Mouse (Mus musculus) CH12.LX (cell line): ENCODE measurements around the gene Sec24c. TPM values are rescaled to one million over a fixed set of nuclear protein-coding genes. Genes with fewer than 3 reads are reported as not detected.
"Not testable (repeated sequence)": the region's sequence is repeated elsewhere in the genome, so short reads cannot be mapped to it uniquely, and the experiment has no call there.

ENCODE experiments used
- DNase-seq: peaks from one replicate; pipeline ENCODE4 v3.0.0-alpha.2; 2013; ENCODE audit errors: extremely low read depth
- H3K27ac ChIP-seq: 2 replicates; pipeline ENCODE4 v1.5.1; 2012; ENCODE audit warnings: low read depth, mild to moderate bottlenecking, control low read depth, moderate library complexity; ENCODE audit not compliant: insufficient read depth
- H3K27me3 ChIP-seq: replicated peaks from 2 replicates; pipeline ENCODE3; 2012; ENCODE audit warnings: inconsistent platforms
- H3K36me3 ChIP-seq, 2 experiments: replicated peaks in 1 of 2; 2 replicates each; pipeline versions ENCODE3 to v1.6.1; 2012; ENCODE audit warnings: inconsistent platforms in 1 of 2, low read length in 1 of 2, mild to moderate bottlenecking in 1 of 2, mixed read lengths in 1 of 2, moderate library complexity in 1 of 2; ENCODE audit not compliant: control insufficient read depth in 1 of 2, insufficient read depth in 1 of 2
- H3K4me1 ChIP-seq, 2 experiments: 2 replicates each; pipeline ENCODE4 v1.6.1; 2012; ENCODE audit warnings: inconsistent platforms in 1 of 2, moderate library complexity in 1 of 2; ENCODE audit not compliant: insufficient read depth in 2 of 2, control insufficient read depth in 1 of 2
- H3K4me2 ChIP-seq: 2 replicates; pipeline ENCODE4 v1.6.1; 2012; ENCODE audit warnings: low read depth, mild to moderate bottlenecking, control low read depth; ENCODE audit not compliant: poor library complexity, insufficient read depth, severe bottlenecking
- H3K4me3 ChIP-seq, 3 experiments: fragments of 150-350 bp in 1 of 3; sonication (generic) in 1 of 3; replicated peaks in 1 of 3; 2 replicates each; pipeline versions ENCODE3 to v1.5.1; 2011 to 2012; ENCODE audit warnings: low read depth in 2 of 3, low read length in 2 of 3, mild to moderate bottlenecking in 2 of 3, moderate library complexity in 2 of 3, control low read depth in 1 of 3, improper control_type of control experiment in 1 of 3, inconsistent platforms in 1 of 3, mixed read lengths in 1 of 3; ENCODE audit not compliant: poor library complexity in 1 of 3
- H3K79me2 ChIP-seq: replicated peaks from 2 replicates; pipeline ENCODE4 v1.6.1; 2012; ENCODE audit warnings: mild to moderate bottlenecking, moderate library complexity; ENCODE audit not compliant: control insufficient read depth, poor library complexity, insufficient read depth, severe bottlenecking; ENCODE audit errors: extremely low read depth
- H3K9ac ChIP-seq: 2 replicates; pipeline ENCODE4 v1.6.1; 2012; ENCODE audit warnings: low read depth, mild to moderate bottlenecking, control low read depth, moderate library complexity; ENCODE audit not compliant: insufficient read depth
- H3K9me3 ChIP-seq: replicated peaks from 2 replicates; pipeline ENCODE3; 2012; ENCODE audit warnings: low read length, inconsistent platforms, mixed read lengths
- CHD2 ChIP-seq: IDR thresholded peaks from 2 replicates; pipeline ENCODE4 v1.6.1; 2011; ENCODE audit warnings: low read length, improper control_type of control experiment
- E2F4 ChIP-seq: IDR thresholded peaks from 2 replicates; pipeline ENCODE4 v1.6.1; 2011; ENCODE audit warnings: low read depth, low read length, improper control_type of control experiment; ENCODE audit not compliant: insufficient replicate concordance
- EP300 ChIP-seq: IDR thresholded peaks from 2 replicates; pipeline ENCODE4 v1.6.1; 2011; ENCODE audit warnings: low read length, improper control_type of control experiment
- GABPA ChIP-seq: IDR thresholded peaks from 2 replicates; pipeline ENCODE4 v1.6.1; 2012; ENCODE audit warnings: low read depth, low read length, improper control_type of control experiment, inconsistent platforms; ENCODE audit not compliant: insufficient replicate concordance
- IRF4 ChIP-seq: IDR thresholded peaks from 2 replicates; pipeline ENCODE4 v1.6.1; 2014; ENCODE audit warnings: low read depth, mild to moderate bottlenecking, inconsistent platforms, low read length, improper control_type of control experiment
- JUN ChIP-seq: IDR thresholded peaks from 2 replicates; pipeline ENCODE4 v1.6.1; 2011; ENCODE audit warnings: low read depth, mild to moderate bottlenecking, low read length, improper control_type of control experiment, moderate library complexity; ENCODE audit not compliant: insufficient read depth
- JUND ChIP-seq: conservative IDR thresholded peaks from 2 replicates; pipeline ENCODE4 v1.6.1; 2011; ENCODE audit warnings: low read depth, low read length, improper control_type of control experiment
- MAZ ChIP-seq: IDR thresholded peaks from 2 replicates; pipeline ENCODE4 v1.6.1; 2012; ENCODE audit warnings: low read depth, mild to moderate bottlenecking, inconsistent platforms, low read length, improper control_type of control experiment, moderate library complexity
- NELFE ChIP-seq: IDR thresholded peaks from 2 replicates; pipeline ENCODE4 v1.6.1; 2011; ENCODE audit warnings: low read depth, low read length, improper control_type of control experiment
- NRF1 ChIP-seq: IDR thresholded peaks from 2 replicates; pipeline ENCODE4 v1.6.1; 2014; ENCODE audit warnings: low read depth, mild to moderate bottlenecking, inconsistent platforms, low read length, improper control_type of control experiment, moderate library complexity
- PAX5 ChIP-seq: IDR thresholded peaks from 2 replicates; pipeline ENCODE4 v1.6.1; 2012; ENCODE audit warnings: low read length, inconsistent platforms, mixed read lengths
- POLR2A ChIP-seq: IDR thresholded peaks from 2 replicates; pipeline ENCODE4 v1.6.1; 2011; ENCODE audit warnings: low read depth, mild to moderate bottlenecking, improper control_type of control experiment, low read length
- RAD21 ChIP-seq: IDR thresholded peaks from 2 replicates; pipeline ENCODE4 v1.6.1; 2011; ENCODE audit warnings: low read depth, mild to moderate bottlenecking, low read length, improper control_type of control experiment, moderate library complexity
- SIN3A ChIP-seq: IDR thresholded peaks from 2 replicates; pipeline ENCODE4 v1.6.1; 2012; ENCODE audit warnings: low read length, improper control_type of control experiment, inconsistent platforms
- SMC3 ChIP-seq: IDR thresholded peaks from 2 replicates; pipeline ENCODE4 v1.6.1; 2011; ENCODE audit warnings: low read depth, low read length, improper control_type of control experiment
- TBP ChIP-seq: conservative IDR thresholded peaks from 2 replicates; pipeline ENCODE4 v1.6.1; 2011; ENCODE audit warnings: low read depth, low read length, improper control_type of control experiment
- USF1 ChIP-seq: IDR thresholded peaks from 2 replicates; pipeline ENCODE4 v1.6.1; 2014; ENCODE audit warnings: low read depth, mild to moderate bottlenecking, inconsistent platforms, low read length, improper control_type of control experiment
- dilution Hi-C: fragments of 300-500 bp; cut with MboI; formaldehyde crosslinking; loops from 2 replicates; pipeline ENCODE4 v1.14.3; 2020; ENCODE audit warnings: low sequenced_read_pairs; ENCODE audit not compliant: extremely low pct_unique_long_range_greater_than_20kb, extremely low pct_ligation_motif_present
- in situ Hi-C: fragments of 300-500 bp; cut with MboI; formaldehyde crosslinking; loops from 3 replicates; pipeline ENCODE4 v1.14.3; 2019; ENCODE audit warnings: low sequenced_read_pairs, low pct_ligation_motif_present, low pct_unique_long_range_greater_than_20kb, mixed read lengths
- polyA plus RNA-seq: library from polyadenylated mRNA; unstranded; fragments of >175 nt; gene quantifications from 2 replicates; pipeline ENCODE4 v1.2.1, GENCODE M21; 2012; ENCODE audit warnings: low read depth; ENCODE audit not compliant: insufficient read length
- total RNA-seq, 2 experiments: library from RNA; depleted of rRNA; stranded (reverse); fragments of 300-350 nt in 1 of 2; fragments of >200 nt in 1 of 2; gene quantifications; 2 replicates each; pipeline ENCODE4 v1.2.3; 2012 to 2014

The Sec24c gene
- total and polyA plus RNA-seq, 3 experiments, result 51.2 to 122 (median 95.9) TPM

- TF ChIP-seq GABPA (no peak; the same call in 1 of the 2 replicates), POLR2A (peak; percentile 94), USF1 (0 out of 2 replicates have a peak, but pooled peaks have one; percentile 8), EP300 (no peak), SIN3A (peak; percentile 91), TBP (peak; percentile 88), IRF4 (peak; percentile 63), MAZ (0 out of 2 replicates have a peak, but pooled peaks have one; percentile 61), NELFE (peak; percentile 95), RAD21 (no peak), E2F4 (0 out of 2 replicates have a peak, but pooled peaks have one; percentile 36), PAX5 (no peak), JUN (no peak), CHD2 (peak; percentile 50), NRF1 (peak; percentile 77), JUND (no peak), SMC3 (no peak)
These were observed 28.8 kb downstream of the Sec24c start, which contains the start of gene Chchd1 (continued) for GRCm38 (mm10) chr14:20702741-20703381.

GRCm38 (mm10) chr14:20703461-20703860 lies 29.4 kb downstream of the Sec24c start:
- in situ Hi-C loops, DNase-seq, dilution Hi-C loops, H3K27ac ChIP-seq, H3K9me3 ChIP-seq, H3K27me3 ChIP-seq: not testable (repeated sequence)
- Histone ChIP-seq H3K9ac (peak overlapping the region; percentile 75), H3K4me3 (peak overlapping the region; percentile 79 to 96 (median 94)), H3K79me2 (peaks cover 59% of the 10 kb centered on the region), H3K4me1 (peaks cover 3 to 43% of the 10 kb centered on the region in 2 experiments; a peak in 3 of 4 replicates), H3K4me2 (peak overlapping the region; percentile 79), H3K36me3 (peaks cover 9 to 33% of the 10 kb centered on the region in 2 experiments)
